Mouse (Mus musculus) E14TG2a.4 (cell line): Measurements from ENCODE around the gene D6Ertd527e.

Experiments
- CTCF ChIP-seq: conservative IDR thresholded peaks from 2 replicates; pipeline ENCODE4 v1.5.1; 2014; ENCODE audit warnings: low read length
- NANOG ChIP-seq: IDR thresholded peaks from 2 replicates; pipeline ENCODE4 v1.6.1; 2014; ENCODE audit warnings: borderline replicate concordance, low read length, mixed read lengths
- POU5F1 ChIP-seq: IDR thresholded peaks from 2 replicates; pipeline ENCODE4 v1.6.1; 2014; ENCODE audit warnings: low read length, borderline replicate concordance

GRCm38 (mm10) chr6:87104123-87104796, at the start of gene D6Ertd527e:
- TF ChIP-seq CTCF (no peak), POU5F1 (no peak), NANOG (no peak)
